ENCODE assay signal across 9 mouse cellular contexts in genomic region chr9:53144266-53144665, GRCm38 (mm10).
A peak's percentile ranks its signal among the peaks of the same experiment; 100 is the strongest.
DNase-seq lines count a peak whose midpoint lies in the region; ATAC-seq and TF ChIP-seq lines count a peak whose summit lies in the region.
"Had no signal": no experiment of that assay in that cellular context is flagged by ENCODE, and none has a peak within 500 bp of the region (broad histone marks: within the 10 kb centered on the region; RNA-seq: fewer than 3 reads in every experiment).

No protein-coding gene starts in this region.

- ATAC-seq in forebrain, embryonic 12.5 days (ENCODE audit: low FRiP score) = peak; percentile 23; the same call in 1 of the 2 replicates
- no peak for ATAC-seq in kidney, postnatal 0 days (replicated peaks; ENCODE audit: low FRiP score, low read depth)
- ATAC-seq in liver, postnatal 0 days = no peak

- H3K4me2 ChIP-seq in CH12.LX (ENCODE audit: insufficient read depth, low read depth, poor library complexity, severe bottlenecking) = no peak overlapping the region
- H3K4me2 ChIP-seq in forebrain, embryonic 12.5 days = no peak overlapping the region
- no peak overlapping the region for H3K4me2 ChIP-seq in kidney, postnatal 0 days (ENCODE audit: low read length)
- H3K4me2 ChIP-seq in liver, postnatal 0 days (ENCODE audit: low read depth, low read length) = no peak overlapping the region
- H3K4me2 ChIP-seq: limb, embryonic 13.5 days had no signal

- H3K9me3 ChIP-seq in heart, embryonic 10.5 days = no peaks in the 10 kb centered on the region
- no peaks in the 10 kb centered on the region for H3K9me3 ChIP-seq in CH12.LX (replicated peaks; ENCODE audit: low read length)
- no peaks in the 10 kb centered on the region for H3K9me3 ChIP-seq in forebrain, embryonic 12.5 days
- H3K9me3 ChIP-seq in kidney, postnatal 0 days (replicated peaks; ENCODE audit: low read length) = no peaks in the 10 kb centered on the region
- H3K9me3 ChIP-seq in liver, postnatal 0 days (ENCODE audit: low read length) = no peaks in the 10 kb centered on the region
- H3K9me3 ChIP-seq: limb, embryonic 13.5 days had no signal

- intact Hi-C loops in heart, adult 2 months (cut with DNase I) = loop anchor here (2.0 to 5.0 kb wide), 2 partner anchors 182 to 845 kb away; no protein-coding TSS in a partner anchor

- H3K4me3 ChIP-seq in heart, adult 2 months = no peak overlapping the region
- H3K4me3 ChIP-seq in heart, embryonic 10.5 days = no peak overlapping the region
- no peak overlapping the region for H3K4me3 ChIP-seq in CH12.LX (replicated peaks in 1 of 3; ENCODE audit: low read depth in 2 of 3, low read length in 2 of 3, poor library complexity in 1 of 3)
- H3K4me3 ChIP-seq in forebrain, embryonic 12.5 days (replicated peaks) = no peak overlapping the region
- no peak overlapping the region for H3K4me3 ChIP-seq in kidney, postnatal 0 days (replicated peaks; ENCODE audit: low read depth, low read length)
- no peak overlapping the region for H3K4me3 ChIP-seq in liver, postnatal 0 days (ENCODE audit: low read depth, low read length)
- H3K4me3 ChIP-seq: limb, embryonic 13.5 days had no signal

- TF ChIP-seq RAD21 in CH12.LX (IDR thresholded peaks at IDR 0.05; ENCODE audit: low read depth, low read length) = peak; percentile 94

- no peak for TF ChIP-seq EP300 in heart, adult 2 months (IDR thresholded peaks at IDR 0.05; ENCODE audit: insufficient read depth, low read depth, low read length)
- TF ChIP-seq EP300 in CH12.LX (IDR thresholded peaks at IDR 0.05; ENCODE audit: low read length) = no peak
- no peak for TF ChIP-seq EP300 in liver, postnatal 0 days (IDR thresholded peaks at IDR 0.05; ENCODE audit: low read depth)

- H3K36me3 ChIP-seq in heart, adult 2 months (ENCODE audit: control insufficient read depth, insufficient read depth, low read length) = no peaks in the 10 kb centered on the region
- no peaks in the 10 kb centered on the region for H3K36me3 ChIP-seq in heart, embryonic 10.5 days
- peaks cover 0 to 10% of the 10 kb centered on the region in 2 experiments for H3K36me3 ChIP-seq in CH12.LX (replicated peaks in 1 of 2; ENCODE audit: control insufficient read depth in 1 of 2, insufficient read depth in 1 of 2, low read length in 1 of 2)
- H3K36me3 ChIP-seq in forebrain, embryonic 12.5 days (replicated peaks) = no peaks in the 10 kb centered on the region
- no peaks in the 10 kb centered on the region for H3K36me3 ChIP-seq in kidney, postnatal 0 days (ENCODE audit: insufficient read depth, low read length)
- H3K36me3 ChIP-seq in liver, postnatal 0 days (replicated peaks; ENCODE audit: insufficient read depth, low read length) = no peaks in the 10 kb centered on the region
- H3K36me3 ChIP-seq: limb, embryonic 13.5 days had no signal

- H3K79me2 ChIP-seq in heart, adult 2 months (replicated peaks; ENCODE audit: control insufficient read depth, insufficient read depth, low read length) = no peaks in the 10 kb centered on the region
- H3K79me2 ChIP-seq in CH12.LX (replicated peaks; ENCODE audit: control insufficient read depth, extremely low read depth, insufficient read depth, poor library complexity, severe bottlenecking) = no peaks in the 10 kb centered on the region

- dilution Hi-C loops in CH12.LX (cut with MboI; ENCODE audit: extremely low pct_ligation_motif_present, extremely low pct_unique_long_range_greater_than_20kb, low sequenced_read_pairs) = no loop called here

- DNase-seq in heart, adult 2 months = peak; percentile 34 to 55
- DNase-seq in heart, embryonic 10.5 days (ENCODE audit: low spot score) = no peak
- peak; percentile 61 for DNase-seq in CH12.LX (ENCODE audit: extremely low read depth)
- peak; percentile 24 for DNase-seq in c-Kit-positive CD71-negative TER-119-negative erythroid progenitor cells, embryonic 14.5 days (ENCODE audit: low read depth)
- DNase-seq in kidney, postnatal 0 days (ENCODE audit: low spot score) = peak; percentile 72
- peak; percentile 53 for DNase-seq in liver, postnatal 0 days
- peak; percentile 46 for DNase-seq in right cerebral cortex, postnatal 4 days

- H3K27me3 ChIP-seq in heart, adult 2 months (ENCODE audit: control insufficient read depth, insufficient read depth, low read length) = no peaks in the 10 kb centered on the region
- no peaks in the 10 kb centered on the region for H3K27me3 ChIP-seq in heart, embryonic 10.5 days (ENCODE audit: insufficient read depth, poor library complexity, severe bottlenecking)
- no peaks in the 10 kb centered on the region for H3K27me3 ChIP-seq in CH12.LX (replicated peaks)
- no peaks in the 10 kb centered on the region for H3K27me3 ChIP-seq in forebrain, embryonic 12.5 days
- H3K27me3 ChIP-seq in kidney, postnatal 0 days (ENCODE audit: insufficient read depth, low read length) = no peaks in the 10 kb centered on the region
- no peaks in the 10 kb centered on the region for H3K27me3 ChIP-seq in liver, postnatal 0 days (ENCODE audit: insufficient read depth, low read length)
- H3K27me3 ChIP-seq: limb, embryonic 13.5 days had no signal

- H3K27ac ChIP-seq in heart, adult 2 months = no peak overlapping the region
- H3K27ac ChIP-seq in heart, embryonic 10.5 days = no peak overlapping the region
- no peak overlapping the region for H3K27ac ChIP-seq in CH12.LX (ENCODE audit: insufficient read depth, low read depth)
- no peak overlapping the region for H3K27ac ChIP-seq in forebrain, embryonic 12.5 days
- H3K27ac ChIP-seq in kidney, postnatal 0 days = no peak overlapping the region
- no peak overlapping the region for H3K27ac ChIP-seq in liver, postnatal 0 days (ENCODE audit: low read depth)
- H3K27ac ChIP-seq: limb, embryonic 13.5 days had no signal

- no peak for TF ChIP-seq POLR2A in heart, adult 2 months (IDR thresholded peaks at IDR 0.05; ENCODE audit: insufficient read depth, low read depth, low read length)
- no peak for TF ChIP-seq POLR2A in CH12.LX (IDR thresholded peaks at IDR 0.05; ENCODE audit: low read depth, low read length)

- H3K9ac ChIP-seq in heart, adult 2 months (ENCODE audit: low read depth, low read length) = no peak overlapping the region
- H3K9ac ChIP-seq in CH12.LX (ENCODE audit: insufficient read depth, low read depth) = no peak overlapping the region
- no peak overlapping the region for H3K9ac ChIP-seq in forebrain, embryonic 12.5 days
- H3K9ac ChIP-seq in kidney, postnatal 0 days (ENCODE audit: low read depth, low read length) = no peak overlapping the region
- no peak overlapping the region for H3K9ac ChIP-seq in liver, postnatal 0 days (replicated peaks)
- H3K9ac ChIP-seq: limb, embryonic 13.5 days had no signal

- H3K4me1 ChIP-seq in heart, adult 2 months (ENCODE audit: control insufficient read depth, insufficient read depth, low read length) = no peaks in the 10 kb centered on the region
- H3K4me1 ChIP-seq in heart, embryonic 10.5 days = no peaks in the 10 kb centered on the region
- H3K4me1 ChIP-seq in CH12.LX (ENCODE audit: control insufficient read depth in 1 of 2, insufficient read depth in 2 of 2) = peaks cover 3 to 45% of the 10 kb centered on the region in 2 experiments; a peak in 2 of 4 replicates
- H3K4me1 ChIP-seq in forebrain, embryonic 12.5 days = no peaks in the 10 kb centered on the region
- no peaks in the 10 kb centered on the region for H3K4me1 ChIP-seq in kidney, postnatal 0 days (replicated peaks; ENCODE audit: insufficient read depth, low read length)
- H3K4me1 ChIP-seq in liver, postnatal 0 days (ENCODE audit: insufficient read depth) = no peaks in the 10 kb centered on the region
- H3K4me1 ChIP-seq: limb, embryonic 13.5 days had no signal

- in situ Hi-C loops in CH12.LX (cut with MboI; ENCODE audit: low pct_ligation_motif_present, low pct_unique_long_range_greater_than_20kb, low sequenced_read_pairs) = loop anchor here (25.0 kb wide), 1 partner anchor 782 kb away; no protein-coding TSS in a partner anchor

- peak; percentile 90 for TF ChIP-seq CTCF in heart, adult 2 months (IDR thresholded peaks at IDR 0.05)
- peak; percentile 76 to 88 for TF ChIP-seq CTCF in CH12.LX (conservative IDR thresholded peaks at IDR 0.05 in 1 of 2, IDR thresholded peaks at IDR 0.05 in 1 of 2; ENCODE audit: low read depth in 2 of 2, low read length in 2 of 2)
- TF ChIP-seq CTCF in kidney, postnatal 0 days (IDR thresholded peaks at IDR 0.05; ENCODE audit: low read depth) = peak; percentile 92
- TF ChIP-seq CTCF in liver, postnatal 0 days (IDR thresholded peaks at IDR 0.05; ENCODE audit: low read depth) = peak; percentile 86

- 28% methylated on average over 4 of the region's 4 CpGs for WGBS in heart, adult 2 months
- WGBS in heart, embryonic 10.5 days = 34% methylated on average over 4 of the region's 4 CpGs
- WGBS in forebrain, embryonic 12.5 days = 34% methylated on average over 4 of the region's 4 CpGs
- 30% methylated on average over 4 of the region's 4 CpGs for WGBS in kidney, postnatal 0 days
- 40% methylated on average over 4 of the region's 4 CpGs for WGBS in liver, postnatal 0 days (ENCODE audit: insufficient replicate concordance)

TF ChIP-seq in CH12.LX, 34 proteins besides CTCF, POLR2A, EP300 and RAD21:
- TF ChIP-seq ZC3H11A (IDR thresholded peaks at IDR 0.05; ENCODE audit: low read depth, low read length) = peak; percentile 10; the same call in 1 of the 2 replicates
- no peak for TF ChIP-seq CHD2 (IDR thresholded peaks at IDR 0.05; ENCODE audit: low read length)
- peak; percentile 70 for TF ChIP-seq SMC3 (IDR thresholded peaks at IDR 0.05; ENCODE audit: low read depth, low read length)
